Mouse (Mus musculus) inflammation-experienced regulatory T-cells, adult 16 weeks (primary cell): ENCODE measurements around the gene Spic. TPM values are rescaled to one million over a fixed set of nuclear protein-coding genes. Genes with fewer than 3 reads are reported as not detected.

Source experiments
- polyA plus RNA-seq: library from polyadenylated mRNA; unstranded; fragments of 100-300 nt; shearing (Covaris generic); gene quantifications from one replicate; pipeline ENCODE4 v1.2.1, GENCODE M21; 2017

The Spic gene
- polyA plus RNA-seq = 6.0 TPM

GRCm38 (mm10) chr10:88684925-88685324 is at the start of gene Spic:
Gene Spic, minus strand, starts transcription at chr10:88685015.

GRCm38 (mm10) chr10:88730571-88731495 is 46.0 kb upstream of the Spic start, which contains the start of gene Arl1:
Gene Arl1, plus strand, starts transcription at chr10:88730858.

Other genes with a start within 250 kb of the Spic start
- gene Sycp3, start 225.4 kb downstream of the Spic start, polyA plus RNA-seq = not detected
- gene Chpt1, start 180.9 kb downstream of the Spic start, polyA plus RNA-seq = 2.1 TPM
- not detected for gene Mybpc1, start 79.9 kb downstream of the Spic start, polyA plus RNA-seq
- gene Arl1, start 45.8 kb upstream of the Spic start, polyA plus RNA-seq = 96.6 TPM
- 26.1 TPM for gene Utp20, start 141.8 kb upstream of the Spic start, polyA plus RNA-seq
- gene Slc5a8, start 201.0 kb upstream of the Spic start, polyA plus RNA-seq = 0.05 TPM